Mouse (Mus musculus) B cell, adult 2 months (primary cell): Measurements from ENCODE around the gene Dclre1b.
A peak's percentile ranks its signal among the peaks of the same experiment; 100 is the strongest.
"Not testable (repeated sequence)": the region's sequence is repeated elsewhere in the genome, so short reads cannot be mapped to it uniquely, and the experiment has no call there.

Experiments
- DNase-seq, 2 experiments: peaks; one replicate each; pipeline ENCODE4 v3.0.0; 2022

Dclre1b gene

GRCm38 (mm10) chr3:103805671-103806070 lies 3.6 kb downstream of the Dclre1b start:
- DNase-seq: no peak

DNA sequence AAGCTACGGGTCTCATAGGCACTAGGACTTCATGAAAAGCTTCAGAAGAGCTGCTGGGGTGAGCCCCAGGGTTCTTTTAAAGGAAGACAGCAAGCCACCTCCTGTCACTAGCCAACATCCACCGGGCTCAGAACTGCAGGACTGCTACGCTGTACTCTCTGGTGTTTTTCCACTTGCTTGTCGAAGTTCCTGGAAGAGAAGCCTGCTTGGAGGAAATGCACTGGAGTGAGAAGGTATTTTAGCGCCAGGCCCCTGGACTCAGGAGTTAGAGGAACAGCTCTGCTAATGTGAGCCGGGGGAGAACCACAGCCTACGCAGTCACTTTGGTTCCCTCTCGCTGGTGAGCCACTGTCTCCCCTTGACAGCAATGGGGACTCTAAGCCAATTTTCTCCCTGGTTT lies 6.4 kb downstream of the Dclre1b start:
- DNase-seq: peak; percentile 15 to 24

DNA sequence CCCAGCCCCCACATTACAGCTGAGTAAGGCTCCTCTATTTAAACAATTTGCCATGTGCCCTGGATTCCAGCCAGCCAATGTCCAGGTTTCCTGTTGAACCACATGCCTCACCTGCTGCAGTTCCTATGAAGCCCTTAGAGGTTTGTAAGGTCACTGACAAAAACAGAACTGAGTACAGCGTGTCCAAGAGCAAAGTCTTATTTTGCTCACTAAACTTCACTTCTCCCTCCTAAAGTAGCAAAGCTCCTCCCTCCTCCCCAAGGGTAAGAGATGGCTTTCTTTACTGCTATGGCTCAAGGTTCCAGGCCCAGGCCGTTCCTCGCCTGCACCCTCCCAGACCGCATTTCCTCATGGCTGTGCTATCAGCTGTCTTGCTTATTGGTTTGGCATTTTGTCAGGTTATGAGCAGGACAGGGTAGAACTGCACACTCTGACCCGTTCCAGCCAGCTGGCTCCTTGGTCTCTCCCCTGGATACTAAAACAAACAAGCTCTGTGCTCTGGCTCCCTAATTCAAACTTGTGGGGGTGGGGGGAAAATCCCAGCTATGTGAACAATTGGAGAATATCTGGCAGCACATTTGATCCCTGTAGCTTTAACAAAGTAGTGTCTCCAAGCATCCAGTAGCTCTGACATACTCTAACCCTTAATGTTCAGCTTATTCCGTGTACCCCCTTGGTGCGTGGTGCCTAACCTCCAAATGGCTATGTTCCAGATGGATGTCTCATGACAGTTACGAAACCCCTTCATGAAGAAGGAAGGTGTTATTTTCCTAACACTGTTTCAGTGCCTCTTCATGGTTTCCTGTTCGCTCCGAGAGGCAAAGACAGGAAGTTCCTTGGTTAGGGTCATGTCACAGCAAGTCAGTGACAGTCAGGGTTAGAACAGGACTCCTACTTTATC lies 7.4 kb downstream of the Dclre1b start:
- peak; percentile 56 to 58 for DNase-seq

DNA sequence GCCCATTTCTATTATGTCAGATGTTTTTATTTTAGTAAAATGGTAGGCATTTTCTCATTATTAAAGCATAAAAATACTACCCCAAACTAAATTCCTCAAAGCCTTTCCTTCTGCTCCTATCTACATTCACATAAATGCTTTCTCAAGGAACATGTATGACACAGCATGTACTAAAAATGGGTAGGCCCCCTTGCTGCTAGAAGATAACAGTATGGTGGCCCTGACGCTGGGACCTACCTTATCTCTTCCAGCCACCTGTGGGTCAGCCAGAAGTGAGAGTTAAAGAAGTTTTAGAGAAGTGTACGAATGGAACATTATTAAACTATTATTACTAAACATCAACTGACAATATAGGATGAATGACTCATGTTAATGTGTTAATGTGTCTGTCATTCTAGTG lies 9.7 kb downstream of the Dclre1b start:
- DNase-seq: no peak

DNA sequence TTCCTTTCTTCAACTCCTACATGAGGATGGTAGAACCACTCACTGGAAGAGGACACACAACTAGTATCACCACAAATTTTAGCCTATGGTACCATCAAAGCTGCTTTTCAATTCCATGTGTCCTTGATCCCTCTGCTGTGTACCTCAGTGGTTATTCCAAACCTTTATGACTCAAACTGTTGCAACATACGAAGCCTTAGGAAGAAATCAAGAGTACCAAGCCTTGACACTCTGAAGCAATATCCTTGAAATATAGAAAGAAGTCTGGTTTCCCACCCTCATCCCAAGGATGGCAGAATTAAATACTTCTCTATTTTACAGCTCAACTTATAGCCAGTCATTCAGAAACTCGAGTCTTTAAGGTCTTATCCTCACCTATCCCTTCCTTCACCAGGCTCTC lies 12.9 kb downstream of the Dclre1b start:
- DNase-seq: no peak

DNA sequence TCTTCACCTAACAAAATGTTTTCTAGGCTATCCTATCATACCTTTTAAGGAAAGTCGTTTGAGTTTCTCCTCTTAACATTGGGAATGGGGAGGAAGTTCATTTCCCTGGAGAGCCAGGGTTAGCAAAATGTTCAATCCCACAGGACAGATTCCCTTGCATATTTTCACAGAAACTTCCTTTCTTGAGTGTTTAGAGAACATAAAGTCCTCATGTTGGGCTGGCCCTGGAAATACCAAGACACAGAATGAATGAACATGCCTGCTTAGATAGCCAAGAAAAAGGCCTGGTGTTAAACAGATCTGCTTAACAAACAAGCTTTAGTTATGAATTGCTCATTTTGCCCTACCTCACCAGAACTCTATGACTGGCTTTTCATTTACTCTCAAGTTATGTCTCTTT lies 16.7 kb downstream of the Dclre1b start:
- DNase-seq: no peak

- DNase-seq: not testable (repeated sequence)
These were observed 17.2 kb downstream of the Dclre1b start for GRCm38 (mm10) chr3:103792111-103792406.

DNA sequence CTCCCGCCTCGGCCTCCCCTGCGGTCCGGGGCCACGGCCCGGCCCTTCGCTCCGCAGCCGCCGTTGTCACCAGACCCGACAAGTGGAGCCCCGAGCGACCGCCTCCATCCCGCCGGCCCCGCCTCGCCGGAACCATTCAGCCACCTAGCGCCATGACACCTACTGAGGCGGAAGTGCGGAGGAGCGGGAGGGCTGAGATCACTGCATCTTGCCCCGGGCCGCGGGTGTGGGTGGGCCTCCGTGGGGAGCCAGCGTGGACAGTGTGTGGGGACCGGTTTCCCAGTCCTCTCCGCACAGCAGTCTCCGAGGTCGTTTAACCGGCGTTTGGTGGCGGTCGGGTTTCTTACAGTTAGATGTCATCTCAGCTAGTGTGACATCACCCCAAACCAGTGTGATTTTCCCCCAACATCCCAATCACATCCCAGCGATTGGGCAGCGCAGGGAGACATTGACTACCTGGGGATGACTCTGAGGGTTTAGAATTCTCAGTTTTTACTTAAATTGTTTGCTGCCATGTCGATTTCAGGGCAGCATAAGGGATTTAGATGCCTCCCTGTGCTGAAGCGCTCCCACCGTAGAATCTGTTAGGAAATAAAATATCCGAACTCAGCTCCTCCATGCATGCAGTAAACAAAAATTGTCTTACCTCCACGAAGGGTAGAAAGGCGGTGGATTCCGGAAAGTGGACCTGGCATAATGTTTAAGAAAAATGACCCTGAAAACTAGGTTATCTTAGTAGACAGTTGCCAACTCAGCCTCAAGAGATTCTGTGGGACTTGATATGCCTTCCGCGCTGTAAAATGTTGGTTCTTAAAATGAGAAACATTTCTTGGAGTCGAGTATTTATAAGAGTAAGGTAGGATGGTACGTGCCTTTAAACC lies 17.8 kb downstream of the Dclre1b start, which contains the start of gene Hipk1:
Hipk1 (minus strand) TSS at position 334 of the 881 bp plus-strand sequence.
- peak; percentile 94 to 95 for DNase-seq

GRCm38 (mm10) chr3:103790346-103791145 lies 18.7 kb downstream of the Dclre1b start:
- peak; percentile 48 to 51 for DNase-seq

- DNase-seq: no peak
These were observed 19.3 kb downstream of the Dclre1b start for GRCm38 (mm10) chr3:103789891-103790345.

GRCm38 (mm10) chr3:103789096-103789495 lies 20.1 kb downstream of the Dclre1b start:
- DNase-seq: no peak

DNA sequence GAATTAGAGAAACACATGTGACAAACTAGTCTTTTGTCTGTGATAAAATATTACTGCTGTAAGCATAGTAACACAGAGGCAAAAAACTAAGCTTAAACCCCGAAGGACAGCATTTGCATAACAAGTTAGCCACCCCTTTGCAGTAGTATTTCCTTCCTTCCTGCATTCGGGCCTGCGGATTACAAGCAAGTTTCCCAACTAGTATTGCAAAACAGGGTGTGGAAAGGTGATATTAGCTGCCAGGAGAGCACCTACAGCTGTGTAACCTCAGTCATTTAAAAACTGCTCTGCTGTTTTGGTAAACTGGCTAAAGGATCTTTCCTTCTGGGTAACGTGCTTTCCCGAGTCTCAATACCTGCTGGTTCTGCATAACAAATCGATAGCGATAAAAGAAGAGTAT lies 22.0 kb downstream of the Dclre1b start:
- peak in 1 of 2 experiments; percentile 43 for DNase-seq

- DNase-seq: peak; percentile 54 to 57
These were observed 26.2 kb downstream of the Dclre1b start for GRCm38 (mm10) chr3:103782844-103783609.

- DNase-seq: no peak
These were observed 28.5 kb downstream of the Dclre1b start for GRCm38 (mm10) chr3:103780777-103781176.

- no peak for DNase-seq
These were observed 29.0 kb downstream of the Dclre1b start for GRCm38 (mm10) chr3:103780271-103780670.

GRCm38 (mm10) chr3:103779183-103779582 lies 30.1 kb downstream of the Dclre1b start:
- peak in 1 of 2 experiments; percentile 40 for DNase-seq

DNA sequence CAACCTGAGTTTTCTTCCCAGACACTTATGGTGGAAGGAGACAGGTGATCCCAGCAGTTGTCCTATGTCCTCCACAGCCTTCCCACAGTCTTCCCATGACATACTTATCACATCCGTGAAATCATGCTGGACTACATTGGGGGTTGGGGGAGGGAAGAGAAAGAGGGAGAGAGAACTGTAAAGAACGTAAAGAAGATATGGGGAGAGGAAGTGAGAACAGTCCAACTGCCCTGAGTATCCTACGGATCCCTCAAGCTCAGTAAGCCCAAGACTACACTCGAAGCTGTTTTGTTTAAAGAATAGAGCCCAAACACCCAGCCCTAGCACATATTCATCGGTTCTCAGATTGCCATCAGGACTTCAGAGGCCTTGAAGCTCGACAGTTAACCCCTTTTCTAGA lies 30.6 kb downstream of the Dclre1b start:
- DNase-seq: no peak

DNA sequence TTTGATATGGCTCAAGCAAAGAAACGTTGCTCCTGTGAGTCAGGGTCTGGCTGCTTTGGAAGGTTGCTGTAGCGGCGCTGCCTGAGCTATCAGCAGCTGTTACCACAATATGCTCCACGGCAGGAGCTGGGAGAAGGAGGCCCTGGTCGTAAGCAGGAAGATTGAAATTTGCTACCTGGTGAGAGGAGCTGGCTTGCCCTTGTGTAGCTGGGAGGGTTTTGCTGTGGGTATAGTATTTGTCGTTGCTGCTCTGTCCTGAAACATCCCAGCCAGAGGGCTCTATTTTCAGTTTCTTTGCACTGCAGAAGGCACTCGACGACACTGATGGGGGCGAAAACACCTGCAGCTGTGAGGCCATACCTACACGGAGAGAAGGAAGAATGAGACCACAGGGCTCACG lies 31.3 kb downstream of the Dclre1b start:
- DNase-seq: no peak

DNA sequence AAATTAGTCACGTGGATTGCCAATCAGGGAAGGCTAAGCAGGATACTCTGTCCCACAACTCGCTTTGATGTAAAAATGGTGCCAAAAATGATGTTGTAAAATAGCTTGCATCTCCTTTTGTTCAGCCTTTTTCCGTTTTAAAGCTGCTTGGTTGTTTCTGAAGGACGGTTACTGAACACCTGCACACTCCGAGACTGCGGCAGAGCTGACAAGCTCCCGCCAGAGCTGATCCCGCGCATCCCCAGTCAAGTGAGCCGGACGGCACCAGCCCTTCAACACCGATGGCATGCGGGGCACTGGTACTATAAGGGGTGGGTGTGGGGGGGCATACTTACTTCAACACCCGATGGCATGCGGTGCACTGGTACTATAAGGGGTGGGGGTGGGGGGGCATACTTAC lies 35.2 kb downstream of the Dclre1b start:
- DNase-seq: no peak

- peak; percentile 50 to 55 for DNase-seq
These were observed 35.7 kb downstream of the Dclre1b start for GRCm38 (mm10) chr3:103773508-103773907.

DNA sequence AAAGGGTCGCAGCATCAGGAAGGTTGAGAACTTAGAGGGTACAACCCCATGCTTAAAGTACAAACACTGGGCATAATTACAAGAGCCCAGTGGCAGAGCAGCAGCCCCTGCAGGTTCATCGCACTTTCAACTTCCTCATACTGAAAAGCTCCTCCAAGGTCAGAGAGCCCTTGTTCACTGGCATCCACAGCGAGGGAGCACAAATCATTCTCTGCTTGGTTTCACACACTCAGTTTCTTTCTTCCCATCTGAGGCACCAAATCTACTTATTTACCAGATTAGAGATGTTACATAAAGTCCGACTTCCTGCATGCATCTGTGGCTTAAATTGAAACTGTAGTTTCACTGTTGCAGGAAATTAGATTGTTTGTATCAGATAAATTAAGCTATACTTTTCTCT lies 36.4 kb downstream of the Dclre1b start:
- peak; percentile 59 to 66 for DNase-seq

GRCm38 (mm10) chr3:103771531-103772130 lies 37.6 kb downstream of the Dclre1b start:
- no peak for DNase-seq
